Mouse (Mus musculus) spleen, embryonic (tissue): ENCODE measurements at regions not wholly inside any gene's neighbourhood (a gene's known extent, or its start where the extent isn't known, plus 50 kb on each side); places are given as distances from the start of the nearest gene placed in this dataset.

Source experiments
- CTCF ChIA-PET: fragments of 350-600 bp; sonication (Branson Sonifier 250); formaldehyde crosslinking; loops from one replicate; lab custom pipeline; 2022; lab: Charles Lee

- CTCF ChIA-PET = interaction anchor here (0.7 kb wide), 1 partner anchor 513 kb away, joined by 3 read pairs; no protein-coding TSS in a partner anchor
These were observed 437.7 kb upstream of the Cd180 start for GRCm38 (mm10) chr13:102255401-102256371.

- CTCF ChIA-PET = no interaction called here
These were observed 435.2 kb upstream of the Cd180 start for GRCm38 (mm10) chr13:102258207-102258606.

GRCm38 (mm10) chr13:102273818-102274217, 419.5 kb upstream of the Cd180 start:
- CTCF ChIA-PET = no interaction called here

GRCm38 (mm10) chr13:102275296-102275695, 418.1 kb upstream of the Cd180 start:
- CTCF ChIA-PET = interaction anchor here (0.5 kb wide), 1 partner anchor 346 kb away, joined by 9 read pairs; no protein-coding TSS in a partner anchor

GRCm38 (mm10) chr13:102276885-102277284, 416.5 kb upstream of the Cd180 start:
- CTCF ChIA-PET = no interaction called here

GRCm38 (mm10) chr13:102280198-102280597, 413.2 kb upstream of the Cd180 start:
- CTCF ChIA-PET = no interaction called here

GRCm38 (mm10) chr13:102294451-102294850, 398.9 kb upstream of the Cd180 start:
- CTCF ChIA-PET = no interaction called here

- CTCF ChIA-PET = no interaction called here
These were observed 398.3 kb upstream of the Cd180 start for GRCm38 (mm10) chr13:102295079-102295478.

GRCm38 (mm10) chr13:102307983-102308382, 385.4 kb upstream of the Cd180 start:
- CTCF ChIA-PET = no interaction called here

- CTCF ChIA-PET = no interaction called here
These were observed 381.3 kb upstream of the Cd180 start for GRCm38 (mm10) chr13:102312096-102312495.

GRCm38 (mm10) chr13:102315921-102316692, 377.3 kb upstream of the Cd180 start:
- CTCF ChIA-PET = interaction anchor here (0.6 kb wide), 1 partner anchor 17 kb away, joined by 3 read pairs; no protein-coding TSS in a partner anchor

GRCm38 (mm10) chr13:102318891-102319404, 374.4 kb upstream of the Cd180 start:
- CTCF ChIA-PET = interaction anchor here (0.6 kb wide), 1 partner anchor 387 kb away, joined by 3 read pairs; no protein-coding TSS in a partner anchor

- CTCF ChIA-PET = interaction anchor here (0.6 kb wide), 1 partner anchor 388 kb away, joined by 3 read pairs; no protein-coding TSS in a partner anchor
These were observed 373.9 kb upstream of the Cd180 start for GRCm38 (mm10) chr13:102319453-102319852.

GRCm38 (mm10) chr13:102323876-102324275, 369.5 kb upstream of the Cd180 start:
- CTCF ChIA-PET = no interaction called here

- CTCF ChIA-PET = no interaction called here
These were observed 367.4 kb upstream of the Cd180 start for GRCm38 (mm10) chr13:102326003-102326402.

GRCm38 (mm10) chr13:102326544-102326943, 366.8 kb upstream of the Cd180 start:
- CTCF ChIA-PET = no interaction called here

- CTCF ChIA-PET = interaction anchor here (0.7 kb wide), 1 partner anchor 18 kb away, joined by 3 read pairs; no protein-coding TSS in a partner anchor
These were observed 359.7 kb upstream of the Cd180 start for GRCm38 (mm10) chr13:102333667-102334066.

- CTCF ChIA-PET = no interaction called here
These were observed 359.2 kb upstream of the Cd180 start for GRCm38 (mm10) chr13:102334131-102334534.

- CTCF ChIA-PET = interaction anchor here (0.6 kb wide), 1 partner anchor 337 kb away, joined by 6 read pairs; no protein-coding TSS in a partner anchor
These were observed 350.1 kb upstream of the Cd180 start for GRCm38 (mm10) chr13:102343236-102343635.

- CTCF ChIA-PET = no interaction called here
These were observed 348.6 kb upstream of the Cd180 start for GRCm38 (mm10) chr13:102344606-102345269.

- CTCF ChIA-PET = no interaction called here
These were observed 343.9 kb upstream of the Cd180 start for GRCm38 (mm10) chr13:102349493-102349892.
